Mouse (Mus musculus) hindbrain, embryonic 13.5 days (tissue): ENCODE measurements around the gene Vnn3. TPM values are rescaled to one million over a fixed set of nuclear protein-coding genes. Genes with fewer than 3 reads are reported as not detected.

Source experiments
- ATAC-seq: fragments of 200-750 bp; cut with Nextera tagmentation; 2 replicates; pipeline ENCODE4 v1.8.0; 2017; ENCODE audit warnings: moderate TSS enrichment; ENCODE audit not compliant: low FRiP score
- H3K27ac ChIP-seq: fragments of 300-500 bp; sonication (generic); 2 replicates; pipeline ENCODE4 v1.5.1; 2015; ENCODE audit warnings: inconsistent platforms, mild to moderate bottlenecking, moderate library complexity
- H3K27me3 ChIP-seq: fragments of 300-500 bp; sonication (generic); 2 replicates; pipeline ENCODE4 v1.6.1; 2015; ENCODE audit warnings: mild to moderate bottlenecking, inconsistent platforms
- H3K36me3 ChIP-seq: fragments of 300-500 bp; sonication (generic); 2 replicates; pipeline ENCODE4 v1.6.1; 2015; ENCODE audit warnings: mild to moderate bottlenecking, inconsistent platforms
- H3K4me1 ChIP-seq: fragments of 300-500 bp; sonication (generic); replicated peaks from 2 replicates; pipeline ENCODE4 v1.6.1; 2015; ENCODE audit warnings: inconsistent platforms
- H3K4me2 ChIP-seq: fragments of 300-500 bp; sonication (generic); 2 replicates; pipeline ENCODE4 v1.6.1; 2015; ENCODE audit warnings: inconsistent platforms, mild to moderate bottlenecking, moderate library complexity
- H3K4me3 ChIP-seq: fragments of 300-500 bp; sonication (generic); 2 replicates; pipeline ENCODE4 v1.5.1; 2015; ENCODE audit warnings: mild to moderate bottlenecking, inconsistent platforms
- H3K9ac ChIP-seq: fragments of 300-500 bp; sonication (generic); 2 replicates; pipeline ENCODE4 v1.6.1; 2015; ENCODE audit warnings: mild to moderate bottlenecking, inconsistent platforms
- H3K9me3 ChIP-seq: fragments of 300-500 bp; sonication (generic); 2 replicates; pipeline ENCODE4 v1.6.1; 2016; ENCODE audit warnings: inconsistent platforms
- WGBS: fragments of 180-500 bp; shearing (Covaris S2); methylation state at CpG from one replicate; pipeline ENCODE4 v1.1.7; 2015; 5-methylcytosine and 5-hydroxymethylcytosine counted together
- polyA plus RNA-seq: library from polyadenylated mRNA; unstranded; fragments of >200 nt; fragmentation: Nextera tagmentation; extraction: Ambion mirVana; gene quantifications from 2 replicates; pipeline ENCODE4 v1.2.1, GENCODE M21; 2015

The Vnn3 gene
- polyA plus RNA-seq, 1 experiment from 2014 or later, result not detected

DNA sequence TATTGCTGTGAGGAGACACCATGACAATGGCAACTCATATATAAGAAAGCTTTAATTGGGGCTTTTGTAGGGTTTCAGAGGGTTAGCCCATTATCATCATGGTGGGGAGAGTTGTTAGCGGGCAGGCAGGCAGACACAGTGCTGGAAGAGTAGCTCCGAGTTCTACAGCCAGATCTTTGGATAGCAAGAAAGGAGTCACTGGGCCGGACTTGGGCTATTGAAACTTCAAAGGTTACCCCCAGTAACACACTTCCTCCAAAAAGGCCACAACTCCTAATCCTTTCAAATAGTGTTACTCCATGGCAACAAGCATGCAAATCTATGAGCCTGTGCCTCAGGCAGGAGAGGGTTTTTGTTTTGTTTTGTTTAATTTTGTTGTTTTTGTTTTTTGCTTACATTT lies 49.9 kb downstream of the Vnn3 start:
- Histone ChIP-seq H3K9me3 (no peaks in the 10 kb centered on the region), H3K9ac (no peak overlapping the region), H3K4me1 (no peaks in the 10 kb centered on the region), H3K4me3 (no peak overlapping the region), H3K36me3 (no peaks in the 10 kb centered on the region), H3K27ac (no peak overlapping the region), H3K27me3 (no peaks in the 10 kb centered on the region), H3K4me2 (no peak overlapping the region)
- WGBS, result 46% methylated on average over 3 of the region's 3 CpGs
- ATAC-seq, result no peak

DNA sequence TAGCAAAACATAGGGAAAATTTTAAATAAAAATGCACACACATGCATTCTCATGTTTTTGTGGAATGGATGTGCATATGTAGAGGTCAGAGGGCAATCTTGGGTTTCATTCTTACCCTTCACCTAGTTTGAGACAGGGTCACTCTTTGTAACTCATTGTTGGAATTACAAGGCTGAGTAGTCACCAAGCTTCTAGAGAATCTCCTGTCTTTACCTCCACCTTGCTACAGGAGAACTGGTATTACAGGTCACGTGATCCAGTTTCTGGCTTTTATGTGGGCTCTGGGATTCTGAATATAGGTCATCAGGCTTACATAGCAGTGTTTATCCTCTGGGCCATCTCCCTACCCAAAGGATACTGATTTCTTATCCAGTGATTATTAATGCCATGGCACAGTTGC lies 54.4 kb downstream of the Vnn3 start:
- 100% methylated on average over 1 of the region's 1 CpGs for WGBS
- Histone ChIP-seq H3K27ac (no peak overlapping the region), H3K9ac (no peak overlapping the region), H3K4me3 (no peak overlapping the region), H3K9me3 (no peaks in the 10 kb centered on the region), H3K36me3 (no peaks in the 10 kb centered on the region), H3K27me3 (no peaks in the 10 kb centered on the region), H3K4me1 (no peaks in the 10 kb centered on the region), H3K4me2 (no peak overlapping the region)
- no peak for ATAC-seq

Other genes starting within 250 kb of the Vnn3 start
- 110 and 124 TPM in 2 replicates for gene Rps12, start 64.2 kb upstream of the Vnn3 start, polyA plus RNA-seq
- gene Slc18b1, start 54.5 kb upstream of the Vnn3 start, polyA plus RNA-seq, result 22.0 and 22.2 TPM in 2 replicates
- gene Vnn1, start 43.2 kb downstream of the Vnn3 start, polyA plus RNA-seq, result 0.09 and 0.21 TPM in 2 replicates
- gene Taar1, start 68.9 kb downstream of the Vnn3 start, polyA plus RNA-seq, result not detected in 2 replicates
- gene Taar2, start 87.1 kb downstream of the Vnn3 start, polyA plus RNA-seq, result not detected in 2 replicates
- gene Taar3, start 98.1 kb downstream of the Vnn3 start, polyA plus RNA-seq, result not detected in 2 replicates
- gene Taar4, start 109.0 kb downstream of the Vnn3 start, polyA plus RNA-seq, result not detected in 2 replicates
- not detected in 2 replicates for gene Taar5, start 119.2 kb downstream of the Vnn3 start, polyA plus RNA-seq
- gene Taar6, start 134.2 kb downstream of the Vnn3 start, polyA plus RNA-seq, result not detected in 2 replicates
- gene Taar7a, start 142.0 kb downstream of the Vnn3 start, polyA plus RNA-seq, result not detected in 2 replicates
- gene Taar7b, start 148.5 kb downstream of the Vnn3 start, polyA plus RNA-seq, result not detected in 2 replicates
- not detected in 2 replicates for gene Taar7d, start 175.8 kb downstream of the Vnn3 start, polyA plus RNA-seq
- gene Taar7e, start 186.2 kb downstream of the Vnn3 start, polyA plus RNA-seq, result not detected in 2 replicates
- not detected in 2 replicates for gene Taar7f, start 198.0 kb downstream of the Vnn3 start, polyA plus RNA-seq
- not detected in 2 replicates for gene Taar8a, start 225.0 kb downstream of the Vnn3 start, polyA plus RNA-seq
- gene Taar8b, start 240.8 kb downstream of the Vnn3 start, polyA plus RNA-seq, result not detected in 2 replicates